Mouse (Mus musculus) cortical plate, adult 2 months (tissue): ENCODE measurements around the gene Gapdh. TPM values are rescaled to one million over a fixed set of nuclear protein-coding genes. Genes with fewer than 3 reads are reported as not detected.
A peak's percentile ranks its signal among the peaks of the same experiment; 100 is the strongest.

Experiments
- H3K27ac ChIP-seq: fragments of 200-500 bp; 2 replicates; pipeline ENCODE4 v1.5.1; 2012; ENCODE audit warnings: low read length, control low read depth, inconsistent platforms; ENCODE audit not compliant: insufficient read depth
- H3K4me1 ChIP-seq: fragments of 200-500 bp; 2 replicates; pipeline ENCODE4 v1.6.1; 2011; ENCODE audit warnings: low read length; ENCODE audit not compliant: control insufficient read depth, insufficient read depth
- H3K4me3 ChIP-seq: fragments of 200-500 bp; 2 replicates; pipeline ENCODE4 v1.5.1; 2011; ENCODE audit warnings: mild to moderate bottlenecking, low read length, control low read depth; ENCODE audit not compliant: insufficient read depth
- CTCF ChIP-seq: fragments of 200-500 bp; IDR thresholded peaks from 2 replicates; pipeline ENCODE4 v1.5.1; 2011; ENCODE audit warnings: mild to moderate bottlenecking, control low read depth, low read length; ENCODE audit not compliant: insufficient read depth; ENCODE audit errors: extremely low read depth
- POLR2A ChIP-seq: fragments of 200-500 bp; IDR thresholded peaks from 2 replicates; pipeline ENCODE4 v1.6.1; 2011; ENCODE audit warnings: mild to moderate bottlenecking, low read length, control low read depth; ENCODE audit not compliant: insufficient read depth; ENCODE audit errors: extremely low read depth
- polyA plus RNA-seq: library from polyadenylated mRNA; depleted of rRNA; stranded (reverse); fragments of >200 nt; gene quantifications from 2 replicates; pipeline ENCODE4 v1.2.3, GENCODE M21; 2012

The Gapdh gene
- polyA plus RNA-seq, 1 experiment, result 4,549 TPM

GRCm38 (mm10) chr6:125145001-125145400, 21.3 kb downstream of the Gapdh start, which contains the start of gene Iffo1:
Gene Iffo1 (plus strand): TSS chr6:125145241.
- Histone ChIP-seq H3K4me1 (peaks cover 7% of the 10 kb centered on the region), H3K27ac (peak within 1 kb of the TSS; percentile 61), H3K4me3 (peak within 1 kb of the TSS; percentile 80)
- TF ChIP-seq CTCF (peak; percentile 42; the same call in 1 of the 2 replicates), POLR2A (peak; percentile 99)

GRCm38 (mm10) chr6:125143904-125144303, 22.4 kb downstream of the Gapdh start:
- Histone ChIP-seq H3K4me1 (peaks cover 4% of the 10 kb centered on the region; the same call in 1 of the 2 replicates), H3K27ac (no peak overlapping the region), H3K4me3 (no peak overlapping the region)
- TF ChIP-seq CTCF, result no peak
- no peak for TF ChIP-seq POLR2A

GRCm38 (mm10) chr6:125143128-125143527, 23.1 kb downstream of the Gapdh start:
- H3K4me1 ChIP-seq, result no peaks in the 10 kb centered on the region; the same call in 1 of the 2 replicates
- H3K27ac ChIP-seq, result no peak overlapping the region
- H3K4me3 ChIP-seq, result no peak overlapping the region
- TF ChIP-seq POLR2A (no peak), CTCF (no peak)

- H3K4me1 ChIP-seq, result no peaks in the 10 kb centered on the region
- no peak for TF ChIP-seq CTCF
- no peak for TF ChIP-seq POLR2A
- no peak overlapping the region for H3K27ac ChIP-seq
- no peak overlapping the region for H3K4me3 ChIP-seq
Observed at GRCm38 (mm10) chr6:125142436-125142835, 23.8 kb downstream of the Gapdh start.

GRCm38 (mm10) chr6:125139747-125140146, 26.5 kb downstream of the Gapdh start:
- TF ChIP-seq POLR2A (no peak), CTCF (no peak)
- no peak overlapping the region for H3K27ac ChIP-seq
- no peak overlapping the region for H3K4me3 ChIP-seq
- no peaks in the 10 kb centered on the region for H3K4me1 ChIP-seq

GRCm38 (mm10) chr6:125137002-125137671, 29.1 kb downstream of the Gapdh start:
- no peak overlapping the region for H3K4me3 ChIP-seq
- H3K27ac ChIP-seq, result no peak overlapping the region
- TF ChIP-seq POLR2A, result no peak
- peak; percentile 48 for TF ChIP-seq CTCF
- peaks cover 1% of the 10 kb centered on the region; the same call in 1 of the 2 replicates for H3K4me1 ChIP-seq

- peaks cover 1% of the 10 kb centered on the region; the same call in 1 of the 2 replicates for H3K4me1 ChIP-seq
- TF ChIP-seq POLR2A (no peak), CTCF (no peak)
- peak overlapping the region; percentile 87 for H3K4me3 ChIP-seq
- no peak overlapping the region for H3K27ac ChIP-seq
Observed at GRCm38 (mm10) chr6:125132470-125132869, 33.8 kb downstream of the Gapdh start.

GRCm38 (mm10) chr6:125131302-125132156, 34.7 kb downstream of the Gapdh start, which contains the start of gene Nop2:
Gene Nop2 (plus strand): TSS chr6:125131909.
- Histone ChIP-seq H3K27ac (0 out of 2 replicates have a peak within 1 kb of the TSS, but pooled peaks have one; percentile 31), H3K4me3 (peak within 1 kb of the TSS; percentile 87), H3K4me1 (peaks cover 1% of the 10 kb centered on the region; the same call in 1 of the 2 replicates)
- TF ChIP-seq CTCF (no peak), POLR2A (peak; percentile 88)

- no peak overlapping the region for H3K4me3 ChIP-seq
- H3K4me1 ChIP-seq, result peaks cover 1% of the 10 kb centered on the region; the same call in 1 of the 2 replicates
- H3K27ac ChIP-seq, result no peak overlapping the region
- TF ChIP-seq POLR2A (no peak), CTCF (no peak)
Observed at GRCm38 (mm10) chr6:125129710-125130402, 36.4 kb downstream of the Gapdh start.
